ENCODE assay signal across 9 mouse cellular contexts in genomic region chr2:147803102-147803501, GRCm38 (mm10).
A peak's percentile ranks its signal among the peaks of the same experiment; 100 is the strongest.
DNase-seq lines count a peak whose midpoint lies in the region; ATAC-seq lines count a peak whose summit lies in the region.
"Had no signal": no experiment of that assay in that cellular context is flagged by ENCODE, and none has a peak within 500 bp of the region (broad histone marks: within the 10 kb centered on the region; RNA-seq: fewer than 3 reads in every experiment).

No protein-coding gene starts in this region.

- DNase-seq in cerebellum, postnatal 10 days, result peak; percentile 63 to 66
- DNase-seq in cerebellum, adult 9-11 months, result no peak
- peak; percentile 14 for DNase-seq in layer of hippocampus, adult 11-12 months (ENCODE audit: low spot score)
- DNase-seq in layer of hippocampus, adult 9-10 months (ENCODE audit: low spot score), result no peak
- peak; percentile 48 for DNase-seq in ZHBTc4 (ENCODE audit: low read depth, low spot score)
- DNase-seq in mesoderm, embryonic 11.5 days (ENCODE audit: low read depth, low spot score), result peak; percentile 41

- 37% methylated on average over 4 of the region's 4 CpGs for WGBS in intestine, embryonic 16.5 days

- no peak overlapping the region for H3K4me3 ChIP-seq in intestine, embryonic 16.5 days (ENCODE audit: low read length)
- H3K4me3 ChIP-seq: erythroblast, embryonic 14.5 days had no signal

- H3K9ac ChIP-seq in intestine, embryonic 16.5 days (ENCODE audit: low read depth, low read length), result no peak overlapping the region

- no peaks in the 10 kb centered on the region for H3K4me1 ChIP-seq in intestine, embryonic 16.5 days (ENCODE audit: control insufficient read depth, insufficient read depth, low read length)

- H3K9me3 ChIP-seq in intestine, embryonic 16.5 days (ENCODE audit: control insufficient read depth, low read length), result no peaks in the 10 kb centered on the region

- no peaks in the 10 kb centered on the region for H3K36me3 ChIP-seq in intestine, embryonic 16.5 days (ENCODE audit: control insufficient read depth, insufficient read depth, low read length)

- no peak overlapping the region for H3K4me2 ChIP-seq in intestine, embryonic 16.5 days (ENCODE audit: low read depth, low read length)

- H3K27ac ChIP-seq in intestine, embryonic 16.5 days (ENCODE audit: low read length), result no peak overlapping the region

- no peaks in the 10 kb centered on the region for H3K27me3 ChIP-seq in intestine, embryonic 16.5 days (replicated peaks; ENCODE audit: control insufficient read depth, insufficient read depth, low read length)

- ATAC-seq in granulocyte monocyte progenitor cell, adult 5-6 weeks (replicated peaks; ENCODE audit: poor library complexity, severe bottlenecking), result peak; percentile 85
- ATAC-seq in intestine, embryonic 16.5 days, result no peak

Comparison
In these comparisons a context has a peak if more than half of its experiments do, and no peak if none do; other contexts are left out.
1. DNase-seq: peak in cerebellum, postnatal 10 days (2 of 2), layer of hippocampus, adult 11-12 months (single experiment), ZHBTc4 (single experiment) and mesoderm, embryonic 11.5 days (single experiment); none in cerebellum, adult 9-11 months (single experiment) and layer of hippocampus, adult 9-10 months (single experiment).